Mouse (Mus musculus): ENCODE results near the gene Nt5c3b. TPM values are rescaled to one million over a fixed set of nuclear protein-coding genes. Genes with fewer than 3 reads are reported as not detected.
A peak's percentile ranks its signal among the peaks of the same experiment; 100 is the strongest.

Nt5c3b gene
- total RNA-seq, 1 experiment, result 27.4 TPM

DNA sequence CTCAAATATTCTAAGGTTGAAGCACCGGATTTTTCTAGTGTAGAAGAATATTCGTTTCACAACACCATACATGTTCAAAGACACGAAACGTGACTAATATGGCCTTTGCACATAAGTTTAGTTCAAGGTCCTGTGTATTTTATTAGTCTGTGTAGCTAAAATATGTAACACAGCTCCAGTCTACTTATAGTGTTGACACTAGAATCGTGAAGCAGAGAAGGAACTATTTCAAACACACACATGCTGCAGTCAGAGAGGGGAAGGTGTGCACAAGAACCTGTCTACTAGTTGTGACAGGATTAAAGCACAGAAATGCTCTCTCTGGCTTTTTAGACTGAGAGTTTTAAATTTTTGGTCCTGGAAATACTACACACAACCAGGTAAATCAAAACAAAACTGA is 16.1 kb upstream of the Nt5c3b start:
- H3K4me1 ChIP-seq (ENCODE audit: control insufficient read depth in 2 of 2, insufficient read depth in 2 of 2, low read length in 2 of 2, poor library complexity in 1 of 2), result peaks cover 0 to 2% of the 10 kb centered on the region in 2 experiments; a peak in 1 of 4 replicates
- in situ Hi-C loops (cut with MboI; ENCODE audit: low sequenced_read_pairs in 2 of 2, unreplicated experiment in 2 of 2), result no loop called here
- H3K36me3 ChIP-seq (ENCODE audit: control insufficient read depth, insufficient read depth, low read length, poor library complexity, severe bottlenecking), result peaks cover 4% of the 10 kb centered on the region
- no peak for DNase-seq (ENCODE audit: low read depth, low spot score)
- H3K9me3 ChIP-seq (ENCODE audit: control insufficient read depth, insufficient read depth, low read depth, low read length), result no peaks in the 10 kb centered on the region
- H3K27ac ChIP-seq (ENCODE audit: insufficient read depth, low read depth, low read length, poor library complexity, severe bottlenecking), result no peak overlapping the region
- TF ChIP-seq MAFK (IDR thresholded peaks at IDR 0.05; ENCODE audit: insufficient read depth, low read depth, low read length) (no peak), ZNF384 (IDR thresholded peaks at IDR 0.05; ENCODE audit: low read depth, low read length) (no peak), CHD2 (IDR thresholded peaks at IDR 0.05; ENCODE audit: low read depth, low read length) (no peak), ZC3H11A (IDR thresholded peaks at IDR 0.05; ENCODE audit: borderline replicate concordance, low read depth, low read length) (no peak), HCFC1 (IDR thresholded peaks at IDR 0.05; ENCODE audit: borderline replicate concordance, insufficient read depth, low read length) (no peak)
- H3K9ac ChIP-seq (ENCODE audit: insufficient read depth, low read depth, low read length, poor library complexity, severe bottlenecking), result no peak overlapping the region
- H3K4me3 ChIP-seq (ENCODE audit: insufficient read depth in 1 of 2, low read depth in 1 of 2, low read length in 2 of 2, poor library complexity in 1 of 2, severe bottlenecking in 1 of 2), result no peak overlapping the region

DNA sequence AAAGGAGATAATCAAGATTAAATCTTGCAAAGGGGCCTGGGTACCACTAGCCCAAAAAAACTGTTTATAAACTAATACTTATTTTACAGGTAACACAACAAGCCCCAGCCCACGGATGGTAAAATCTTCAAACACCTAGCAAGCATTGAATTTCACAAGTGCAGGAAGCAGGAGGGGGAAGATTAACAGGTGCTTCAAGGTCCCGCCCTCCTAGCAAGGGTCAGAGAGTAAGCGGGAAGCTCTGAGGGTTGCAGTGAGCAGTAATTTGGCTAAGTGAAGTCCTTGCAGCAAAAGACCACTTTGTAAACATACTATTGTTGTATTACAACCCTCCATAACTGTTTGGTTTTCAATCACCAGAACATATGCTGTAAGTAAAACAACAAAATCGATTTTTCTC is 15.6 kb upstream of the Nt5c3b start:
- Histone ChIP-seq H3K36me3 (ENCODE audit: control insufficient read depth, insufficient read depth, low read length, poor library complexity, severe bottlenecking) (peaks cover 3% of the 10 kb centered on the region), H3K9ac (ENCODE audit: insufficient read depth, low read depth, low read length, poor library complexity, severe bottlenecking) (no peak overlapping the region), H3K9me3 (ENCODE audit: control insufficient read depth, insufficient read depth, low read depth, low read length) (no peaks in the 10 kb centered on the region), H3K4me3 (ENCODE audit: insufficient read depth in 1 of 2, low read depth in 1 of 2, low read length in 2 of 2, poor library complexity in 1 of 2, severe bottlenecking in 1 of 2) (no peak overlapping the region), H3K4me1 (ENCODE audit: control insufficient read depth in 2 of 2, insufficient read depth in 2 of 2, low read length in 2 of 2, poor library complexity in 1 of 2) (peaks cover 0 to 2% of the 10 kb centered on the region in 2 experiments; a peak in 1 of 4 replicates), H3K27ac (ENCODE audit: insufficient read depth, low read depth, low read length, poor library complexity, severe bottlenecking) (no peak overlapping the region)
- TF ChIP-seq ZNF384 (IDR thresholded peaks at IDR 0.05; ENCODE audit: low read depth, low read length), result no peak
- TF ChIP-seq HCFC1 (IDR thresholded peaks at IDR 0.05; ENCODE audit: borderline replicate concordance, insufficient read depth, low read length), result no peak
- TF ChIP-seq ZC3H11A (IDR thresholded peaks at IDR 0.05; ENCODE audit: borderline replicate concordance, low read depth, low read length), result no peak
- TF ChIP-seq CHD2 (IDR thresholded peaks at IDR 0.05; ENCODE audit: low read depth, low read length), result no peak
- no peak for TF ChIP-seq MAFK (IDR thresholded peaks at IDR 0.05; ENCODE audit: insufficient read depth, low read depth, low read length)
- in situ Hi-C loops (cut with MboI; ENCODE audit: low sequenced_read_pairs in 2 of 2, unreplicated experiment in 2 of 2), result no loop called here
- no peak for DNase-seq (ENCODE audit: low read depth, low spot score)

DNA sequence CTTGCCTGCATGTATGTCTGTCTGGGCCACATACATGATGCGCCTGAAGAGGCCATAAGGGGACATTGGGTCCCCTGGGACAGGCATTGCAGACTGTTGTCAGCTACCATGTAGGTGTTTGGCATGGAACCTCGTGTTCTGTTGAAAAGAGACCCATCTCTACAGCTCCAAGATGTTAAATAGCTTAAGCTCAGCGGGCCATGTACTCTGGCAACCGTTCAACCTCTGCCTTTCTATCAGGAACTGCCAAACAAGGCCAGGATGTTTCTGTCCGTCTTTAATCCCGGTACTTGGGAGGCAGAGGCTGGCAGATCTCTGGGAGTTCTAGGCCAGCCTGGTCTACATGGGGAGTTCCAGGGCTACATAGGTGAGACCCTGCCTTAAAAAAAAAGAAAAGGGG is 1.0 kb upstream of the Nt5c3b start:
- peaks cover 3 to 7% of the 10 kb centered on the region in 2 experiments; a peak in 3 of 4 replicates for H3K4me1 ChIP-seq (ENCODE audit: control insufficient read depth in 2 of 2, insufficient read depth in 2 of 2, low read length in 2 of 2, poor library complexity in 1 of 2)
- TF ChIP-seq ZNF384 (IDR thresholded peaks at IDR 0.05; ENCODE audit: low read depth, low read length) (no peak), CHD2 (IDR thresholded peaks at IDR 0.05; ENCODE audit: low read depth, low read length) (no peak), MAFK (IDR thresholded peaks at IDR 0.05; ENCODE audit: insufficient read depth, low read depth, low read length) (no peak), HCFC1 (IDR thresholded peaks at IDR 0.05; ENCODE audit: borderline replicate concordance, insufficient read depth, low read length) (no peak)
- H3K9me3 ChIP-seq (ENCODE audit: control insufficient read depth, insufficient read depth, low read depth, low read length), result no peaks in the 10 kb centered on the region
- no peak for DNase-seq (ENCODE audit: low read depth, low spot score)
- H3K9ac ChIP-seq (ENCODE audit: insufficient read depth, low read depth, low read length, poor library complexity, severe bottlenecking), result no peak overlapping the region
- no peak overlapping the region for H3K27ac ChIP-seq (ENCODE audit: insufficient read depth, low read depth, low read length, poor library complexity, severe bottlenecking)
- in situ Hi-C loops (cut with MboI; ENCODE audit: low sequenced_read_pairs in 2 of 2, unreplicated experiment in 2 of 2), result no loop called here
- H3K36me3 ChIP-seq (ENCODE audit: control insufficient read depth, insufficient read depth, low read length, poor library complexity, severe bottlenecking), result no peaks in the 10 kb centered on the region
- H3K4me3 ChIP-seq (ENCODE audit: insufficient read depth in 1 of 2, low read depth in 1 of 2, low read length in 2 of 2, poor library complexity in 1 of 2, severe bottlenecking in 1 of 2), result no peak overlapping the region

DNA sequence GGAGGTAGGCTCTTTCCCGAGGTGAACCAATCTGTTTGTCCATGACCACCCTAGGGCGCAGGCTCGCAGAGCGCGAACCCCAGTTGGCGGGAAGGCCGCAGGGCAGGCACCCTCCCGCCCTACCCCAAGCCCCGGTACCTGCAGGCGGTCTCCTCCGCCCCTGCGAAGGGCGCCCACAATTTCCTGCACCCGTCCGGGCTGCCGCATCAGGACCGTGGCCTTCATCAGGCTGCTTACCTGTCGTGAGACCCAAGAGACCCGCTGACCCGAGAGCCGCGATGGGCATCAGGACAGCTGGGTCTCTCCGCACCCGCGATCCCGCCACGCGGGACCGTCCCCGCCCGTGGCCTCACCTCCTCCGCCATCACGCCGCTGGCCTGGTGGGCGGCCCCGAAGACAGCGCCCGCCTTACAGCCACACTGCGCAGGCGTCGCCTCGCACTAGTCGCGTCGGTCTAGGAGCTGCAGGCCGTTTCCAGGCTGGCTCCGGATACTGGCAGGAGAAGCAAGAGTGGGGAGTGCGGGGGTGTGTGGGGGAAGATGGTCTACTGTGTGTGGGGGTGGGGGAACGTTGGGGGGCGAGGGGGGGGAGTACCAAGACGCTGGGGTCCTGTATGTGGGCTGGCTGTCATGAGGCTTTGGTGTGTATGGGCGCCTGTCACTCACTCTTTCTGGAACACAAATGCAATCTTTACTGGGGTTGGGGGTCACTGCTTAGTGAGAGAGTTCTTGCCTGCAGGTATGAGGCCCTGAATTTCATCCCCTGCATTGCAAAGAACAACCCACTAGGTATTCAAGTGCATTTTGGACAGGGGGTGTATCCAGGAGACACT is 701 bp downstream of the Nt5c3b start:
- Histone ChIP-seq H3K36me3 (ENCODE audit: control insufficient read depth, insufficient read depth, low read length, poor library complexity, severe bottlenecking) (no peaks in the 10 kb centered on the region), H3K4me1 (ENCODE audit: control insufficient read depth in 2 of 2, insufficient read depth in 2 of 2, low read length in 2 of 2, poor library complexity in 1 of 2) (peaks cover 3 to 4% of the 10 kb centered on the region in 2 experiments), H3K9ac (ENCODE audit: insufficient read depth, low read depth, low read length, poor library complexity, severe bottlenecking) (peak overlapping the region; percentile 83), H3K27ac (ENCODE audit: insufficient read depth, low read depth, low read length, poor library complexity, severe bottlenecking) (no peak overlapping the region), H3K9me3 (ENCODE audit: control insufficient read depth, insufficient read depth, low read depth, low read length) (no peaks in the 10 kb centered on the region), H3K4me3 (ENCODE audit: insufficient read depth in 1 of 2, low read depth in 1 of 2, low read length in 2 of 2, poor library complexity in 1 of 2, severe bottlenecking in 1 of 2) (peak overlapping the region; percentile 83 to 91)
- in situ Hi-C loops (cut with MboI; ENCODE audit: low sequenced_read_pairs in 2 of 2, unreplicated experiment in 2 of 2), result no loop called here
- no peak for DNase-seq (ENCODE audit: low read depth, low spot score)
- TF ChIP-seq ZNF384 (IDR thresholded peaks at IDR 0.05; ENCODE audit: low read depth, low read length) (no peak), HCFC1 (IDR thresholded peaks at IDR 0.05; ENCODE audit: borderline replicate concordance, insufficient read depth, low read length) (no peak), ZC3H11A (IDR thresholded peaks at IDR 0.05; ENCODE audit: borderline replicate concordance, low read depth, low read length) (no peak), MAFK (IDR thresholded peaks at IDR 0.05; ENCODE audit: insufficient read depth, low read depth, low read length) (no peak), CHD2 (IDR thresholded peaks at IDR 0.05; ENCODE audit: low read depth, low read length) (no peak)
